Mouse (Mus musculus) spleen, postnatal 36 days (tissue): ENCODE results near the gene Sgpp2.
A peak's percentile ranks its signal among the peaks of the same experiment; 100 is the strongest.

Source experiments
- DNase-seq, 2 experiments: peaks; one replicate each; pipeline ENCODE4 v3.0.0; 2022; ENCODE audit warnings: low spot score in 2 of 2, mixed read lengths in 1 of 2

Gene Sgpp2

DNA sequence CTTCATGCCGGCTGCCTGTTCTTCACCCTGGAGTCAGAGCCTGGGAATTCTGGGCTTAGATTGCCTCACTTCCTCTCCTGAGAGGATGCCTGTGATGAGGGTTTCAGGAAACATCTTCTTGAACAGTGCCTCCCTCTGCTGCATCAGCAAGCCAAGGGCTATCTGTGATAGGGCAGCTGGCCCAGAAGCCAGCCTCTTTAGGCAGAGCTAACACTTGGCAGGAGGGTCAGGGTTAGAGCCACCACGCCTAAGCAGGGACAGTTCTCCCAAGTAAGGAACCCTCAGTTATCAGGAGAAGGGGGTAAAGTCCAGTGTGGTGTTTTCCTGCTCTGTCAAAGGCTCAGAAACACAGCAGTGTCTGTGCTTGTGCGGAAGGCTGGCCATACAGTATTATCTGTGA, 89.6 kb downstream of the Sgpp2 start:
- DNase-seq: no peak

GRCm38 (mm10) chr1:78401413-78401812, 91.3 kb downstream of the Sgpp2 start:
- no peak for DNase-seq

- no peak for DNase-seq
Measured at GRCm38 (mm10) chr1:78409396-78409795, 99.3 kb downstream of the Sgpp2 start.

DNA sequence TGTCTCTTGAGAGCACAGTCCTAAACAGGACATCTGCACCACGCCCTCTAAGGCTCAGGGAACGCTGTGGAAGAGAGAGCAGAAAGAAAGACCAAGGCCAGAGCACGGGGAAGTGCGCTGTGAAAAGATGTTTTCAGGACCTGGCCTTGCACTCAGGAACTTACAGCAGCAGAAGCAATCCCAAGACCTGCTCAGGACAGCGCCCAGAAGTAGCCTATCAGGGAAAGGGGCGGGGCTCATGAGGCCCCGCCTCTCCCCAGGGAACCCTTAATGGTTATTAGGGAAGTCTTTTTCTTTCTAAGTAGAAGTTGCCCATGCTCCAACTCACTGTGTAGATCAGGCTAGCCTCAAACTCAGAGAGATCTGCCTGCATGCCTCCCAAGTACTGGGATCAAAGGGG, 102.5 kb downstream of the Sgpp2 start:
- no peak for DNase-seq

DNA sequence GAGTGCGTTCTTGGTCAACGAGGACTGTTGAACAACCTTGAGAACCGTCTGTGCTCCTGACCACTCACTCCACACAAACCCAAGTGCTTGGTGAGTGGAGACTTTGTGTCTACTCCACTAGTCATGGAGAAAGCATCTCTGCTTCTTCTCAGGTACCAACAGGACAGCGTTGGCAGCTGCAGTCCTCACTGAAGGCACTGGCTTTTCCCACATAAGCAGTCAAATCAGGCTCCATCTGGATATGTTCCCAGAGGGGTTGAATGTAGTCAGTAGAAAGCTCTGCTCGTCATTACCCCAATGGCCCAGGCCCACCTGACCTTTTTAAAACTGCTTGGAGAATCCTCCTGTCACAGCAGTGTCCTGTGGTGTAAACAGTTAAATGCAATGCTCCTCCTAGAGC, 104.3 kb downstream of the Sgpp2 start:
- DNase-seq: no peak

DNA sequence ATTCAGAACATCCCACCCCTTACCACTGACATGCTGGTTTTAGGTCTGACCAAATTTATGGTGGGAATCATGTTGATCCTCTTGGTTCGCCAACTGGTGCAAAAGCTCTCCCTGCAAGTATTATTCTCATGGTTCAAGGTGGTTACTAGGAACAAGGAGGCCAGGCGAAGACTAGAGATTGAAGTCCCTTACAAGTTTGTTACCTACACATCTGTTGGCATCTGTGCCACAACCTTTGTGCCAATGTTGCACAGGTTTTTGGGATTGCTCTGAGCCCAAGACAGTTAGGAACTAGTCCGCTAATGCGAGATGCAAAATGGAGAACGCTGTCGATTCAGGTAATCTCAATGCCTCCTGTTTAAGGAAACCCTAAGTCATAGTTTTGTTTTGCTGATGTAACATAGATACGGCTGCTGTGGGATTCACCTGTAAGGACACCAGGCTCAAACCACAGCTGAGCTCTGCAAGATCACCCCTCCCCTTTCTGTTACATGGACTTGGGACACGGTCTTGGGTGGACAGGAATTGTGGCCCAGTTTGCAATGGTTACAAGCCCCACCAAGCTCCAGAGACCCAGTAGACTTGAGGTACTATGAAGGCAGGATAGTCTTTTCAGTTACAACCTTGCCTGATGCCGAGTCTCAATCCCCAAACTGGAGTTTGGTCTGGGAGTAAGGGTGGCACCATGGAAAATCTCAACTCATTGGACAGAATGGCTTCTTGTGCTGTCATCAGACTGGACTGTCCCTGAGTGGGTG, 107.2 kb downstream of the Sgpp2 start:
- DNase-seq: no peak

GRCm38 (mm10) chr1:78419593-78419992, 109.4 kb downstream of the Sgpp2 start:
- DNase-seq: peak; percentile 39 to 46

DNA sequence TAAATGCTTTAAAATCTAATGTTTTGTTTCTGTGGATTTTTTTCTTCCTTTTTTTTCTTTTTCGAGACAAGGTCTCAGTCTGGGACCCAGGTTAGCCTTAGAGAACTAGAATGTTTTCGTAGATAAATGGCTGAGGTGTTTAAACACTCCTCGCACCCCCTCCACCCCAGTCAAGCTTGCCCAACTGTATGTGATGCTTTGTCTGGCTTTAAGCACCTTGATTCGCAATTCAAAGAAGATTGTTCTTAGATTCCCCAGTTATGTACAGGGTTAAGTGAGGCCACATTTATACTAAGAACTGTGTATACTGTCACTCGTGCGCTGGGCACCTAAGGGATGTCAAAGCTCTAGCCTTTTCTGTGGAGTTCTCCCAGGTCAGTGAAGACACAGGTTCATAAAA, 110.1 kb downstream of the Sgpp2 start:
- DNase-seq: no peak

DNA sequence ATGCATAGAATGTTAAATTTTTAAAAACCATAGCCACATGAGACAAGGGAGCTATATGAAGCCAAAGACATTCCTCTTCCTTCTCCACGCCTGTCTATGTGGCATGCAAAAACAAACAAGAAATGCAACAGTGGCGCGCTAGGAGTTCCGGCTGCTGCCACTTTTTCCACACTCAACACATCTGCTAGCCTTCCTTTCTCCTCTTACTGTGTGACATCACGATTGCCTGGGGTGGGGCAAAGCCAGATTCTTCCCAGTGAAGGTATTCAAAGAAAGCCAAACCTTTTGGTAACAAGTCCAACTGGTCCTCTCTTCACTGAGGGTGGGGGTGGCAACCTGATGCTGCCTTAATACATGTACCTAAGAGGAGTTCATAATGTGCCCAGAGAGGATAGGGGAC, 111.6 kb downstream of the Sgpp2 start:
- no peak for DNase-seq

DNA sequence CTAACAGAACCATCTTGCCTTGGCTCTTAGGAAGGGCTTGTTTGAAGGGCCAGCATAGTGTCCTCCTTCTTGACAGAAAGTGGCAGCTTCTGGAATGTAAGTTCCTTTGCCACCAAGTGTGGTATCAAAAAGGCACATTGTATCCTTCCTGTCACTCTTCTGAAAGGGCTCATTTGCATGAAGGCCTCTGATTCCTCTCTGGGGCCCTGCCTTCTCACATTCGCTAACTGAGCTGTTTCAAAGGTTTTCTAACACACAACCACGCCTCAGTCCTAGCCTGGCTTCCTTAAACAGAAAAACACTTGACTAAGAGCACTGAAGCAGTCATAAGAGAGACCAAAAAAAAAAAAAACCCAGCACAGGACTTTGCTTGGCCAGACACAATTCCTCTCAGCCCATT, 112.4 kb downstream of the Sgpp2 start:
- peak; percentile 71 to 74 for DNase-seq

DNA sequence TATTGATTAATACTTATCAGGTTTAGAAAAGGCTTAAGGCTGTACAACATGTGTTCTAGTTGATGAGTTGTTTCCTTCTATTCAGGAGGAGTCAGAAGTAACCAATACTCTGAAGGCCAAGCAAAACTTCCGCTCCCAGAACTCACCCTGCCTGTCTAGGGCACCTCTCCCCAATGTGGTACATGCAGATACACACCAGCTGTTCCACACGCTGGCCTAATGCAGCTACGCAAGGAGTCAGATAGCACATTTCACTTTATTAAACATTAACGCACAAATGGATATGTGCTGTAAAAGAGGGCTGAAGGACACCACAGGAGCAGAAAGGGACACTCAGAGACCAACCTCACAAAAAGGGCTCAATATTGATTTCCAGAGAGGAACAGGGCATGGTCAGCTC, 114.7 kb downstream of the Sgpp2 start:
- DNase-seq: no peak

DNA sequence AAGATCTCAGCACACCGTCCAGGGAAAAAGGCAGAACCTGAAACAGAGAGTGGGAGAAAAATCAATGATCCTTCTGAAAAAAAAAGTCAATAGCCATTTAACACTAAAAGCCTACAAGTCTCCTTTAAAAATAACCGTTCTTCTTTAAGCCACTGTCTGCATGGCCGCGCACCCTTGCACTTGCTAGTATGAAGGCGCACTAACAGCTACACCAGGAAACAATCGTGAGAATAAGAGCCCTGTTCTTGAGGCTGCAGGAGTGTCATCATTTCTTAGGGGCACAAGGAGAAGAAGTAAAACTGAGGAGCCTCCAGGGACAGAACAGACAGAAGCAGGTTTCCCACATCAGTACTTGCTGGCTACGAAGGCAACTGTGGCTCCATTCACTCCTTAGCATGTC, 115.2 kb downstream of the Sgpp2 start:
- DNase-seq: no peak

GRCm38 (mm10) chr1:78425793-78426700, 115.9 kb downstream of the Sgpp2 start:
- no peak for DNase-seq

GRCm38 (mm10) chr1:78426841-78427240, 116.7 kb downstream of the Sgpp2 start:
- DNase-seq: no peak

GRCm38 (mm10) chr1:78428851-78429250, 118.7 kb downstream of the Sgpp2 start:
- no peak for DNase-seq

- no peak for DNase-seq
Measured at GRCm38 (mm10) chr1:78433472-78433871, 123.3 kb downstream of the Sgpp2 start.

GRCm38 (mm10) chr1:78435967-78436366, 125.8 kb downstream of the Sgpp2 start:
- DNase-seq: peak; percentile 43 to 63

DNA sequence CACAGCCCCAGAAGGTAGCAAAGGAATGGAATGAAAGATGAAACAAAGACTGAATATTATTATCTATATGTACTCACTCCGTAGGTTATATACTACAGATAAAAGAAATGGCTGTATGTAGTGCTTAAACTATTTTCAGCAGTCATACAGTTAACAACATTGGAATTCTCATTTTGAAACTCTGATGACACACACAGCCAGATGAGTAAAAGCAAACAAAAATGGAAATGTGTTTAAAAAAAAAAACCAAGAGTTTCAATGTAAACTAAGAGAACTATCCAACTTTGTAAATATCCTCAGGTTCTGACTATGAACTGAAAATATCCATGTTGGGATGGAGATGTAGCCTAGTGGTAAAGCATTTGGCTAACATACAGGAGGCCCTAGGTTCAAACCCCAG, 126.3 kb downstream of the Sgpp2 start:
- no peak for DNase-seq

DNA sequence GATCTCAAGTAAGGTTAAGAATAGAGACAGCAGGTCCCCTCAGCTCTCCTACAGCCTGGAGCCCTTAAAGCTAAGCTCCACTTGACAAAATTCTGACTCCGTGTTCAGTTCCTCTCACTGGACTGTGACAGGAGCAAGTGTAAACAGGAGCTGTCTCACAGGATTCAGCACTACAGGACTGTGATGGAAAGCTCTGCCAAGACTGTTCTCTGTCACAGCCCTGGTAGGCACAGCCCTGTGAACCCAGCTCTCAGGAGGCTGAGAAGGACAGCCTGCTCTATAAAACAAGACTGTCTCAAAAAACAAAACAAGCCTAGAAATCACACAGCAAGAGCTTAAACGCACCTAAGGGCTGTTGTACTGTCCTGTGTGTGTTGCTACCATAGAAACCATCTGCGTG, 127.0 kb downstream of the Sgpp2 start:
- DNase-seq: no peak

GRCm38 (mm10) chr1:78440716-78441115, 130.6 kb downstream of the Sgpp2 start:
- DNase-seq: no peak

GRCm38 (mm10) chr1:78443056-78443455, 132.9 kb downstream of the Sgpp2 start:
- no peak for DNase-seq

DNA sequence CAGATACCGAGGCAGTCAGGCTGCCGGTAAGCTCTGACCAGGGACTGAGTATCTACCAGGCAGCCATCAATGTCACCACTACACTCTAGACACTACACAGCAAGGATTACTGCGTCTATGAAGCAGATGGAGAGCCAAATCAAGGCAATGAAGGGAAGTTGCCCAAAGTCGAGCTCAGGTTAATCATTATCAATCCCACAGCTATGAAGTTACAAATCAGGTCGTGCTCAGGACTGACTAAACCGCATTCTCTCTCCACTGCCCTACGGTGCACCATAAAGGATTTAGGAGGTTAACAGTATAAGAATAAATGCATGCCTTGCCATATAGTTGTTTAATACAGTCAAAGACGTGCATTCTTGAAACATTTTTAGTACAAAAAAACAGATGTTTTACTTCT, 136.1 kb downstream of the Sgpp2 start:
- DNase-seq: no peak

- no peak for DNase-seq
Measured at GRCm38 (mm10) chr1:78446742-78447141, 136.6 kb downstream of the Sgpp2 start.
